In genomic region chr15:99874612-99875333, GRCm38 (mm10) we compare ENCODE assay signal across 8 mouse cellular contexts. TPM values are rescaled to one million over a fixed set of nuclear protein-coding genes. Genes with fewer than 3 reads are reported as not detected.
DNase-seq lines count a peak whose midpoint lies in the region; ATAC-seq and TF ChIP-seq lines count a peak whose summit lies in the region.

No protein-coding gene starts in this region.

- H3K9me3 ChIP-seq in hindbrain, postnatal 0 days (ENCODE audit: low read length), result no peaks in the 10 kb centered on the region
- no peaks in the 10 kb centered on the region for H3K9me3 ChIP-seq in liver, embryonic 13.5 days (replicated peaks)

- TF ChIP-seq CTCF in hindbrain, postnatal 0 days (IDR thresholded peaks at IDR 0.05; ENCODE audit: low read depth), result no peak
- no peak for TF ChIP-seq CTCF in olfactory bulb, adult 2 months (IDR thresholded peaks at IDR 0.05; ENCODE audit: insufficient read depth, low read depth, low read length)

- no peak for TF ChIP-seq POLR2A in olfactory bulb, adult 2 months (IDR thresholded peaks at IDR 0.05; ENCODE audit: insufficient read depth, low read depth, low read length)

- no peaks in the 10 kb centered on the region for H3K27me3 ChIP-seq in hindbrain, postnatal 0 days (ENCODE audit: insufficient read depth, low read length)
- H3K27me3 ChIP-seq in liver, embryonic 13.5 days, result peaks cover 14% of the 10 kb centered on the region

- peak overlapping the region; percentile 81 for H3K4me3 ChIP-seq in hindbrain, postnatal 0 days (ENCODE audit: low read length)
- H3K4me3 ChIP-seq in liver, embryonic 13.5 days (replicated peaks), result peak overlapping the region; percentile 64
- H3K4me3 ChIP-seq in olfactory bulb, adult 2 months (ENCODE audit: insufficient read depth, low read depth, low read length), result peak overlapping the region; percentile 92

- H3K4me1 ChIP-seq in hindbrain, postnatal 0 days (ENCODE audit: insufficient read depth, low read length), result peaks cover 7% of the 10 kb centered on the region; the same call in 1 of the 2 replicates
- H3K4me1 ChIP-seq in liver, embryonic 13.5 days (replicated peaks), result peaks cover 10% of the 10 kb centered on the region
- H3K4me1 ChIP-seq in olfactory bulb, adult 2 months (ENCODE audit: control insufficient read depth, insufficient read depth, low read length), result 0 out of 2 replicates have a peak, but pooled peaks cover 2% of the 10 kb centered on the region

- H3K36me3 ChIP-seq in hindbrain, postnatal 0 days (ENCODE audit: insufficient read depth, low read length), result no peaks in the 10 kb centered on the region
- no peaks in the 10 kb centered on the region for H3K36me3 ChIP-seq in liver, embryonic 13.5 days

- peak; percentile 28 for DNase-seq in adrenal gland, postnatal 14 days
- DNase-seq in adrenal gland, postnatal 25 days, result no peak
- DNase-seq in Muller cell, postnatal 12 days (ENCODE audit: inconsistent ontology term), result peak; percentile 32
- peak; percentile 30 for DNase-seq in hindbrain, postnatal 0 days (ENCODE audit: low spot score)
- no peak for DNase-seq in liver, embryonic 13.5 days
- no peak for DNase-seq in embryo, embryonic 9.5 days (ENCODE audit: extremely low spot score)

- peak overlapping the region; percentile 48; the same call in 1 of the 2 replicates for H3K27ac ChIP-seq in hindbrain, postnatal 0 days
- H3K27ac ChIP-seq in liver, embryonic 13.5 days, result no peak overlapping the region
- H3K27ac ChIP-seq in olfactory bulb, adult 2 months (ENCODE audit: insufficient read depth, low read depth, low read length), result no peak overlapping the region

- 0 out of 2 replicates have a peak, but pooled peaks have one; percentile 10 for ATAC-seq in erythroid progenitor cell, adult 5-6 weeks (replicated peaks; ENCODE audit: low FRiP score, poor library complexity, severe bottlenecking)
- ATAC-seq in hindbrain, postnatal 0 days, result peak; percentile 21; the same call in 1 of the 2 replicates
- no peak for ATAC-seq in liver, embryonic 13.5 days (ENCODE audit: low read depth)

- H3K9ac ChIP-seq in hindbrain, postnatal 0 days (replicated peaks; ENCODE audit: low read length), result peak overlapping the region; percentile 57
- peak overlapping the region; percentile 66 for H3K9ac ChIP-seq in liver, embryonic 13.5 days

- 4% methylated on average over 30 of the region's 30 CpGs for WGBS in hindbrain, postnatal 0 days
- WGBS in liver, embryonic 13.5 days (ENCODE audit: insufficient replicate concordance), result 5% methylated on average over 30 of the region's 30 CpGs
- WGBS in olfactory bulb, adult 2 months, result 2% methylated on average over 30 of the region's 30 CpGs

- peak overlapping the region; percentile 91 for H3K4me2 ChIP-seq in hindbrain, postnatal 0 days (ENCODE audit: low read depth, low read length)
- H3K4me2 ChIP-seq in liver, embryonic 13.5 days, result peak overlapping the region; percentile 83

RNA-seq across cellular contexts. Expression of gene Lima1, which starts 0.5 kb away (rescaled TPM):
- 37.4 and 39.9 TPM in 2 replicates for total RNA-seq in adrenal gland, postnatal 14 days (2021)
- total RNA-seq in adrenal gland, postnatal 25 days (2021), result 40.3 and 42.4 TPM in 2 replicates
- total RNA-seq in erythroid progenitor cell, adult 5-6 weeks (2015; ENCODE audit: low replicate concordance), result 3.2 and 6.7 TPM in 2 replicates
- total RNA-seq in erythroid progenitor cell, adult 5-6 weeks (2017; ENCODE audit: low replicate concordance), result 2.1 and 5.3 TPM in 2 replicates
- 5.8 and 6.9 TPM in 2 replicates for total RNA-seq in hindbrain, postnatal 0 days (2014; rRNA removed)
- polyA plus RNA-seq in hindbrain, postnatal 0 days (2015; fragmentation: Nextera tagmentation; extraction: Ambion mirVana), result 8.0 and 10.4 TPM in 2 replicates
- 7.8 and 12.0 TPM in 2 replicates for polyA plus RNA-seq in liver, embryonic 13.5 days (2015; fragmentation: Nextera tagmentation; extraction: Ambion mirVana)
- 73.2 TPM in 1 of 2 replicates, not detected in the other for polyA plus RNA-seq in olfactory bulb, adult 2 months (2012; ENCODE audit: insufficient read depth, insufficient read length, low replicate concordance, missing spikeins)

Comparison
In these comparisons a context has a peak if more than half of its experiments do, and no peak if none do; other contexts are left out.
1. DNase-seq: peak in adrenal gland, postnatal 14 days (single experiment), Muller cell, postnatal 12 days (single experiment) and hindbrain, postnatal 0 days (single experiment); none in adrenal gland, postnatal 25 days (single experiment), liver, embryonic 13.5 days (single experiment) and embryo, embryonic 9.5 days (single experiment).
2. Peak in every context shown above with its lines, with median percentiles within 50 percentile points of each other: H3K4me3 ChIP-seq.